Mouse (Mus musculus) kidney, postnatal 4 days (tissue): ENCODE data around the gene Dusp9.

Experiments used
- DNase-seq, 2 experiments: peaks; one replicate each; pipeline ENCODE4 v3.0.0; 2021; ENCODE audit warnings: mixed read lengths in 2 of 2

The Dusp9 gene

GRCm38 (mm10) chrX:73672031-73672431 is 32.8 kb downstream of the Dusp9 start:
- DNase-seq = peak; percentile 68 to 76

- DNase-seq = peak; percentile 82 to 86
Measured at GRCm38 (mm10) chrX:73672879-73673618, 33.8 kb downstream of the Dusp9 start, which contains the start of gene Slc6a8. Gene Slc6a8, plus strand, starts transcription at chrX:73673150.

- no peak for DNase-seq
Measured at GRCm38 (mm10) chrX:73673619-73673967, 34.4 kb downstream of the Dusp9 start.

GRCm38 (mm10) chrX:73673968-73674661 is 34.9 kb downstream of the Dusp9 start:
- peak; percentile 56 to 73 for DNase-seq

DNA sequence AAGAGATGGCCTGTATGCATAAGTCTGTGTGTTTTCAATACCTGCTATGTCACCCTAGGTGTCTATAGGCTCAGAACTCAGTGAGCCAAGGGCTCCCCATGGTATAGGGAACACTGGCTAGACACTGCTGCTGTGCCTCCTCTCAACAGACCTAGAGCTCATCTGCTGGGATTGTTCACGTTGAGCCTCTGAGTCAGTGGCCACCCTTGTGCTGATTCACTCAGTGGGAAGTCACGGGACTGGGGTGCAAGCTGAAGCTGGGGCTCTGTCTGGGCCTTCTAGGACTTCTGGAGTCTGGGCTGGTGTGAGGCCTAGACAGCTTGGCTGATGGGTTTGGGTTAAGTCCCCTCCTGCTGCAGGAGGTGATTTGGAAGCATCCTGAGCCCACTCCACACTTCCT is 36.0 kb downstream of the Dusp9 start:
- DNase-seq = no peak

DNA sequence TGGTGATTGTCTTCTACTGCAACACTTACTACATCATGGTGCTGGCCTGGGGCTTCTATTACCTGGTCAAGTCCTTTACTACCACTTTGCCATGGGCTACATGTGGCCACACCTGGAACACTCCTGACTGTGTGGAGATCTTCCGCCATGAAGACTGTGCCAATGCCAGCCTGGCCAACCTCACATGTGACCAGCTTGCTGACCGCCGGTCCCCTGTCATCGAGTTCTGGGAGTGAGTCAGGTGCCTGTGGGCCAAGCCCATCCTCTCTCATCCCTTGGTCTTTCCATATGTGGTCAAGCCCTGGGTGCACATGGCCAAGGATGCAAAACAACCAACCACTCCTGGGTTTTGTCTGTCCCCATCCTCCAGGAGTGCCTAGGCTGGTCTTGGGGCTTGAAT is 37.4 kb downstream of the Dusp9 start:
- DNase-seq = no peak

GRCm38 (mm10) chrX:73684156-73684555 is 44.9 kb downstream of the Dusp9 start:
- no peak for DNase-seq

GRCm38 (mm10) chrX:73684978-73685377 is 45.8 kb downstream of the Dusp9 start:
- DNase-seq = no peak

GRCm38 (mm10) chrX:73685629-73686028 is 46.4 kb downstream of the Dusp9 start:
- peak in 1 of 2 experiments; percentile 32 for DNase-seq

DNA sequence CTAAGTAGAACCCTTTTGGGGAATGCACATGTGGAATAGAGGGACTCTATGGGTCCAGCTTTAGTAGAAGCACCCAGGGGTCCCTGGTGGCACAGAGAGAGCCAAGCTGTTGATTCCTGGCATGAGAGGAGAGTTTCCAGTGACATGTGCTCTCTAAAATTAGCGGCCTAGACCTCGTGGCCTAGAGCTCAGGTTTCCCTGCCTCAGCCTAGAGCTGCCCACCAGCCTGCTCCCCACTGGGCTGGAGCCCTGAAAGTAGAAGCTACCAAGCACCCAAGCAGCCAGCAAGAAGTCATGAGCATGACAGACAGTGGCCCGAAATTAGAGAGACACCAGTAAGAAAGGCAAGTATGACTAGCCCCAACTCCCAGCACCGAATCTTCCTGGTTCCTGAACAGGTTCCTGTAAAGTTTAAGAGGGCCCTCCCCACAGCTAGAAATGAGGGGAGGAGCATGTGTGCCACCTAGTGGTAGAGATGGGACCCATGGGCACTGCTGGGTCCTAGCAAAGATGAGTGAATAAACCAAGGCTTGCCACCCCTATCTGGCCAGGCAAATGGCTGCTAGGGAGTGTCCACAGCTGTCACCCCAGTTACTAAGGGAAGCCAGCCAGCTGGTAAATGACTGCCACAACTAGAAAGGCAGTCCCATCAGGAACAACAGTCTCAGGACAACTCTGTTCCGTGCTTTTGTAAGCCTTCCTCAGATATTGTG is 51.9 kb downstream of the Dusp9 start:
- DNase-seq = peak; percentile 56 to 72
